Mouse (Mus musculus): ENCODE results near the gene Gm20532. TPM values are rescaled to one million over a fixed set of nuclear protein-coding genes. Genes with fewer than 3 reads are reported as not detected.

Gm20532 gene
- polyA plus RNA-seq, 2 experiments: not detected

- Histone ChIP-seq H3K4me2 (ENCODE audit: low read depth) (no peak overlapping the region), H3K4me1 (replicated peaks; ENCODE audit: control insufficient read depth in 2 of 2, insufficient read depth in 2 of 2, low read length in 1 of 2) (no peaks in the 10 kb centered on the region), H3K27me3 (ENCODE audit: control insufficient read depth, insufficient read depth, low read length) (peaks cover 12% of the 10 kb centered on the region), H3K9me3 (ENCODE audit: control insufficient read depth, low read length) (no peaks in the 10 kb centered on the region), H3K36me3 (replicated peaks; ENCODE audit: control insufficient read depth, insufficient read depth, low read depth) (no peaks in the 10 kb centered on the region), H3K27ac (no peak overlapping the region), H3K4me3 (ENCODE audit: insufficient read depth in 1 of 2, low read depth in 2 of 2, low read length in 2 of 2) (no peak overlapping the region), H3K9ac (replicated peaks) (no peak overlapping the region)
- ATAC-seq (ENCODE audit: insufficient read depth) (no peak), DNase-seq (ENCODE audit: low read depth in 3 of 3, low spot score in 3 of 3) (no peak)
- TF ChIP-seq EP300 (IDR thresholded peaks at IDR 0.05; ENCODE audit: low read depth) (no peak), CTCF (IDR thresholded peaks at IDR 0.05; ENCODE audit: low read depth) (no peak)
- WGBS (ENCODE audit: insufficient replicate concordance): 39% methylated on average over 3 of the region's 3 CpGs
These were observed 39.0 kb downstream of the Gm20532 start for GRCm38 (mm10) chr2:26625419-26625818.

GRCm38 (mm10) chr2:26626081-26626480, 39.6 kb downstream of the Gm20532 start:
- no peaks in the 10 kb centered on the region for H3K36me3 ChIP-seq (replicated peaks; ENCODE audit: control insufficient read depth, insufficient read depth, low read depth)
- H3K4me3 ChIP-seq (ENCODE audit: insufficient read depth in 1 of 2, low read depth in 2 of 2, low read length in 2 of 2): no peak overlapping the region
- H3K27ac ChIP-seq: no peak overlapping the region
- no peak overlapping the region for H3K9ac ChIP-seq (replicated peaks)
- H3K27me3 ChIP-seq (ENCODE audit: control insufficient read depth, insufficient read depth, low read length): peaks cover 12% of the 10 kb centered on the region
- 48% methylated on average over 3 of the region's 3 CpGs for WGBS (ENCODE audit: insufficient replicate concordance)
- H3K9me3 ChIP-seq (ENCODE audit: control insufficient read depth, low read length): no peaks in the 10 kb centered on the region
- TF ChIP-seq EP300 (IDR thresholded peaks at IDR 0.05; ENCODE audit: low read depth): no peak
- TF ChIP-seq CTCF (IDR thresholded peaks at IDR 0.05; ENCODE audit: low read depth): no peak; the same call in 1 of the 2 replicates
- no peaks in the 10 kb centered on the region for H3K4me1 ChIP-seq (replicated peaks; ENCODE audit: control insufficient read depth in 2 of 2, insufficient read depth in 2 of 2, low read length in 1 of 2)
- ATAC-seq (ENCODE audit: insufficient read depth) (no peak), DNase-seq (ENCODE audit: low read depth in 3 of 3, low spot score in 3 of 3) (no peak)
- no peak overlapping the region for H3K4me2 ChIP-seq (ENCODE audit: low read depth)

- ATAC-seq (ENCODE audit: insufficient read depth): no peak
- no peak within 1 kb of the TSS for H3K27ac ChIP-seq
- 1% methylated on average over 69 of the region's 70 CpGs for WGBS (ENCODE audit: insufficient replicate concordance)
These were observed 41.7 kb downstream of the Gm20532 start, which contains the start of gene Fam69b for GRCm38 (mm10) chr2:26627921-26628739. Gene Fam69b (plus strand): TSS chr2:26628457.

DNA sequence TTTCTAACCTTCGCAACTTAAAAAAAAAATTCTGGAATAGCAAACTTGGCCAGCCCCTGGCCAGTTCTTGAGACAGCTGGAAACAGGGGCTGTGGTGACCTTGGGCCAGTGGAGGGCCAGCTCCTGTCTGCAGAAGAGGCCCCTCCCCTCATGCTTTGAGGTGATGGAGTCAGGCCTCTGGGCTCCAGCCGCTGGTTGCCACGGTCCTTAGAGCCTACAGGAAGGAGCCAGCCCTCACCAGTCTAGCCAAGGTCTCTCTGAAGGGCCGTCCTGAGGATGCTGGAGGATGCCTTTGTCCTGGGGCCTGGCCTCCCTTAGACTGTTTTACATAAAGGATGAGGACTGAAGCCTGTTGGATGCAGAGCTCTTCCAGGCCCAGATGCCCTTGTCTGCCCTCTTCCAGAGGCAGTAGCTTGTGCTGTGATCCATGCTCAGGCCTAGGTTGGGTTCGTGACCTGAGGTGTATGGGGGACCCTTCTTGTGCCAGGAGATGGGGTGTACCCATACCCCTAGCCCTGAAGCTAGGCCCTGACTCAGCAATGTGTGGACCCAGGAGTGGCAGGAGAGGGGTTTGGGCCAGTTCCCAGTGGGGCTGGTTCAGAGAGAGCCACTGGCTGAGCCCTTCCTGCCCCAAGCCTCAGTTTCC, 42.5 kb downstream of the Gm20532 start:
- peaks cover 12% of the 10 kb centered on the region for H3K27me3 ChIP-seq (ENCODE audit: control insufficient read depth, insufficient read depth, low read length)
- H3K9ac ChIP-seq (replicated peaks): no peak overlapping the region
- H3K36me3 ChIP-seq (replicated peaks; ENCODE audit: control insufficient read depth, insufficient read depth, low read depth): no peaks in the 10 kb centered on the region
- ATAC-seq (ENCODE audit: insufficient read depth) (no peak), DNase-seq (ENCODE audit: low read depth in 3 of 3, low spot score in 3 of 3) (no peak)
- peak overlapping the region; percentile 56 for H3K4me2 ChIP-seq (ENCODE audit: low read depth)
- H3K9me3 ChIP-seq (ENCODE audit: control insufficient read depth, low read length): no peaks in the 10 kb centered on the region
- H3K4me3 ChIP-seq (ENCODE audit: insufficient read depth in 1 of 2, low read depth in 2 of 2, low read length in 2 of 2): peak overlapping the region; percentile 44 to 49; a peak in 3 of 4 replicates
- TF ChIP-seq EP300 (IDR thresholded peaks at IDR 0.05; ENCODE audit: low read depth): no peak
- no peaks in the 10 kb centered on the region for H3K4me1 ChIP-seq (replicated peaks; ENCODE audit: control insufficient read depth in 2 of 2, insufficient read depth in 2 of 2, low read length in 1 of 2)
- no peak overlapping the region for H3K27ac ChIP-seq
- WGBS (ENCODE audit: insufficient replicate concordance): 25% methylated on average over 5 of the region's 5 CpGs

More at GRCm38 (mm10) chr2:26627921-26628739, 41.7 kb downstream of the Gm20532 start, which contains the start of gene Fam69b:
- peak within 1 kb of the TSS; percentile 56 for H3K4me2 ChIP-seq (ENCODE audit: low read depth)
- H3K27me3 ChIP-seq (ENCODE audit: control insufficient read depth, insufficient read depth, low read length): peaks cover 12% of the 10 kb centered on the region
- H3K4me1 ChIP-seq (replicated peaks; ENCODE audit: control insufficient read depth in 2 of 2, insufficient read depth in 2 of 2, low read length in 1 of 2): no peaks in the 10 kb centered on the region
- H3K9ac ChIP-seq (replicated peaks): no peak within 1 kb of the TSS
- H3K9me3 ChIP-seq (ENCODE audit: control insufficient read depth, low read length): no peaks in the 10 kb centered on the region
- no peaks in the 10 kb centered on the region for H3K36me3 ChIP-seq (replicated peaks; ENCODE audit: control insufficient read depth, insufficient read depth, low read depth)
- H3K4me3 ChIP-seq (ENCODE audit: insufficient read depth in 1 of 2, low read depth in 2 of 2, low read length in 2 of 2): peak within 1 kb of the TSS; percentile 44 to 49
- DNase-seq (ENCODE audit: low read depth in 3 of 3, low spot score in 3 of 3): no peak
- no peak for TF ChIP-seq EP300 (IDR thresholded peaks at IDR 0.05; ENCODE audit: low read depth)
- no peak for TF ChIP-seq CTCF (IDR thresholded peaks at IDR 0.05; ENCODE audit: low read depth)
